10 mouse cellular contexts compared by ENCODE assay signal in the genomic region with DNA sequence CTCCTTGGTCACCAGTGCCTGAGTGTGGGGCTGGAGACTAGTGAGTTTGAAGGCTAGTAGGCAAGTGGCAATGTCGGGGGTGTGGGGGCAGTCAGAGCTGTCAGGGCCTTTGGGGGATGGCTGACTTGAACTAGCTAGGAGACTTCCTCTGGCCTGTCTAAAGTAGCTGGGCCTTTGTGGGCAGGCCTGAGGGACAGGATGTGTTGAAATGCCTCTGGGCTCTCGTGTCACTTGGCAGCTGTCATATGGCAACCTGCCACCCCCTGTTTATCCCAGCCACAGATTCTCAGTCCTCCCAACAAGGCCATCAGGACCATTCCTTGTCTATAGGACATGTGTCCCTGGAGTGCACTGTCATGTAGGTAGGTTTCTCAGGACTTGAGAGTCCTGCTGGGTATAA. TPM values are rescaled to one million over a fixed set of nuclear protein-coding genes. Genes with fewer than 3 reads are reported as not detected.
DNase-seq lines count a peak whose midpoint lies in the region; ATAC-seq lines count a peak whose summit lies in the region.
"Had no signal": no experiment of that assay in that cellular context is flagged by ENCODE, and none has a peak within 500 bp of the region (broad histone marks: within the 10 kb centered on the region; RNA-seq: fewer than 3 reads in every experiment).

No protein-coding gene starts in this region.

- no peak overlapping the region for H3K4me2 ChIP-seq in kidney, embryonic 16.5 days (replicated peaks; ENCODE audit: low read depth, low read length)
- H3K4me2 ChIP-seq in hindbrain, embryonic 16.5 days (ENCODE audit: low read length): no peak overlapping the region
- H3K4me2 ChIP-seq in lung, embryonic 16.5 days (ENCODE audit: low read depth, low read length): no peak overlapping the region
- H3K4me2 ChIP-seq: embryonic facial prominence, embryonic 13.5 days had no signal

- WGBS in kidney, embryonic 16.5 days: 40% methylated on average over 2 of the region's 2 CpGs
- 26% methylated on average over 2 of the region's 2 CpGs for WGBS in hindbrain, embryonic 16.5 days
- WGBS in lung, embryonic 16.5 days: 39% methylated on average over 2 of the region's 2 CpGs

- H3K27ac ChIP-seq in kidney, embryonic 16.5 days (ENCODE audit: low read length): no peak overlapping the region
- H3K27ac ChIP-seq in hindbrain, embryonic 16.5 days (ENCODE audit: low read depth, low read length): peak overlapping the region; percentile 73
- peak overlapping the region; percentile 73 for H3K27ac ChIP-seq in lung, embryonic 16.5 days (ENCODE audit: low read length)
- H3K27ac ChIP-seq: embryonic facial prominence, embryonic 13.5 days; liver, embryonic 14.5 days had no signal

- no peak; the same call in 1 of the 2 replicates for ATAC-seq in kidney, embryonic 16.5 days (ENCODE audit: low FRiP score, low TSS enrichment)
- ATAC-seq in hindbrain, embryonic 16.5 days: peak; percentile 52
- peak; percentile 90 for ATAC-seq in lung, embryonic 16.5 days (ENCODE audit: low read depth)
- ATAC-seq in frontal cortex, adult (ENCODE audit: low TSS enrichment): no peak

- H3K36me3 ChIP-seq in kidney, embryonic 16.5 days (ENCODE audit: insufficient read depth, low read length): no peaks in the 10 kb centered on the region
- H3K36me3 ChIP-seq in hindbrain, embryonic 16.5 days (ENCODE audit: control insufficient read depth, insufficient read depth, low read length): no peaks in the 10 kb centered on the region
- H3K36me3 ChIP-seq in lung, embryonic 16.5 days (ENCODE audit: control insufficient read depth, insufficient read depth, low read length): no peaks in the 10 kb centered on the region
- H3K36me3 ChIP-seq: embryonic facial prominence, embryonic 13.5 days had no signal

- H3K27me3 ChIP-seq in kidney, embryonic 16.5 days (ENCODE audit: insufficient read depth, low read length): no peaks in the 10 kb centered on the region
- H3K27me3 ChIP-seq in hindbrain, embryonic 16.5 days (replicated peaks; ENCODE audit: control insufficient read depth, insufficient read depth, low read length): no peaks in the 10 kb centered on the region
- no peaks in the 10 kb centered on the region for H3K27me3 ChIP-seq in lung, embryonic 16.5 days (ENCODE audit: control insufficient read depth, insufficient read depth, low read depth, low read length)
- H3K27me3 ChIP-seq: embryonic facial prominence, embryonic 13.5 days had no signal

- H3K4me3 ChIP-seq in kidney, embryonic 16.5 days (ENCODE audit: low read length): no peak overlapping the region
- no peak overlapping the region for H3K4me3 ChIP-seq in hindbrain, embryonic 16.5 days (ENCODE audit: low read length)
- H3K4me3 ChIP-seq in lung, embryonic 16.5 days (ENCODE audit: low read length): no peak overlapping the region
- H3K4me3 ChIP-seq: embryonic facial prominence, embryonic 13.5 days had no signal

- peaks cover 12% of the 10 kb centered on the region; the same call in 1 of the 2 replicates for H3K4me1 ChIP-seq in kidney, embryonic 16.5 days (ENCODE audit: insufficient read depth, low read length)
- peaks cover 24% of the 10 kb centered on the region for H3K4me1 ChIP-seq in hindbrain, embryonic 16.5 days (ENCODE audit: control insufficient read depth, insufficient read depth, low read depth, low read length)
- peaks cover 18% of the 10 kb centered on the region for H3K4me1 ChIP-seq in lung, embryonic 16.5 days (replicated peaks; ENCODE audit: control insufficient read depth, insufficient read depth, low read length)

- H3K9ac ChIP-seq in kidney, embryonic 16.5 days (replicated peaks; ENCODE audit: low read length): no peak overlapping the region
- no peak overlapping the region for H3K9ac ChIP-seq in hindbrain, embryonic 16.5 days (ENCODE audit: low read depth, low read length)
- peak overlapping the region; percentile 41; the same call in 1 of the 2 replicates for H3K9ac ChIP-seq in lung, embryonic 16.5 days (ENCODE audit: low read length)
- H3K9ac ChIP-seq: embryonic facial prominence, embryonic 13.5 days; liver, embryonic 14.5 days had no signal

- peak; percentile 51 for DNase-seq in kidney, adult 11 months
- peak; percentile 58 to 64 for DNase-seq in adrenal gland, adult 18-20 months (ENCODE audit: low spot score in 2 of 2)
- DNase-seq in gastrocnemius, postnatal 4 days (ENCODE audit: low spot score in 2 of 2): peak; percentile 31 to 66
- DNase-seq in yolk sac, embryonic 10.5 days (ENCODE audit: low spot score): no peak

- H3K9me3 ChIP-seq in kidney, embryonic 16.5 days (ENCODE audit: low read length): no peaks in the 10 kb centered on the region
- H3K9me3 ChIP-seq in hindbrain, embryonic 16.5 days (ENCODE audit: control insufficient read depth, low read length): no peaks in the 10 kb centered on the region
- no peaks in the 10 kb centered on the region for H3K9me3 ChIP-seq in lung, embryonic 16.5 days (ENCODE audit: control insufficient read depth, low read length)
- H3K9me3 ChIP-seq: embryonic facial prominence, embryonic 13.5 days had no signal

RNA-seq across cellular contexts. Expression of a gene that starts 18.2 kb away (rescaled TPM):
- polyA plus RNA-seq in kidney, embryonic 16.5 days (2015; fragmentation: Nextera tagmentation; extraction: Ambion mirVana): 23.7 and 27.0 TPM in 2 replicates
- total RNA-seq in adrenal gland, adult 18-20 months (2021): 10 to 100 TPM; 21.5 to 22.0 TPM
- 10 to 100 TPM; 48.4 to 52.9 TPM for total RNA-seq in gastrocnemius, postnatal 4 days (2021)
- polyA plus RNA-seq in hindbrain, embryonic 16.5 days (2015; fragmentation: Nextera tagmentation; extraction: Ambion mirVana): 13.3 and 15.1 TPM in 2 replicates
- polyA plus RNA-seq in lung, embryonic 16.5 days (2015; fragmentation: Nextera tagmentation; extraction: Ambion mirVana): 20.5 and 22.0 TPM in 2 replicates

RNA-seq across cellular contexts. Expression of a gene that starts 45.2 kb away (rescaled TPM):
- 257 and 266 TPM in 2 replicates for polyA plus RNA-seq in kidney, embryonic 16.5 days (2015; fragmentation: Nextera tagmentation; extraction: Ambion mirVana)
- total RNA-seq in adrenal gland, adult 18-20 months (2021): 100 to 1,000 TPM in 1 of 2 experiments, 10 to 100 TPM in 1; 97.9 to 102 TPM
- 100 to 1,000 TPM; 132 to 141 TPM for total RNA-seq in gastrocnemius, postnatal 4 days (2021)
- 75.4 and 76.2 TPM in 2 replicates for polyA plus RNA-seq in hindbrain, embryonic 16.5 days (2015; fragmentation: Nextera tagmentation; extraction: Ambion mirVana)
- 371 and 375 TPM in 2 replicates for polyA plus RNA-seq in lung, embryonic 16.5 days (2015; fragmentation: Nextera tagmentation; extraction: Ambion mirVana)

RNA-seq across cellular contexts. Expression of a gene that starts 51.8 kb away (rescaled TPM):
- not detected in 2 replicates for polyA plus RNA-seq in kidney, embryonic 16.5 days (2015; fragmentation: Nextera tagmentation; extraction: Ambion mirVana)
- total RNA-seq in adrenal gland, adult 18-20 months (2021): not detected
- not detected for total RNA-seq in gastrocnemius, postnatal 4 days (2021)
- polyA plus RNA-seq in hindbrain, embryonic 16.5 days (2015; fragmentation: Nextera tagmentation; extraction: Ambion mirVana): not detected in 2 replicates
- polyA plus RNA-seq in lung, embryonic 16.5 days (2015; fragmentation: Nextera tagmentation; extraction: Ambion mirVana): not detected in 2 replicates
- polyA plus RNA-seq: embryonic facial prominence, embryonic 13.5 days; liver, embryonic 14.5 days had no signal

Comparison
In these comparisons a context has a peak if more than half of its experiments do, and no peak if none do; other contexts are left out.
1. ATAC-seq: peak in hindbrain, embryonic 16.5 days (single experiment) and lung, embryonic 16.5 days (single experiment); none in kidney, embryonic 16.5 days (single experiment) and frontal cortex, adult (single experiment).